Mouse (Mus musculus): ENCODE measurements around the gene Flywch1.

The Flywch1 gene

GRCm38 (mm10) chr17:23790269-23791078, 19.1 kb upstream of the Flywch1 start, which contains the start of gene Srrm2:
Gene Srrm2, plus strand, starts transcription at chr17:23790532.
- POLR2A ChIA-PET = interaction anchor here (0.6 to 8.9 kb wide), 22 partner anchors 8 to 52 kb away, joined by 3 to 219 read pairs (median 4); partner anchors contain the start of genes Elob (in 2 of the 4), Paqr4 (in 1 of the 4) and Prss32 (in 1 of the 4)

GRCm38 (mm10) chr17:23789749-23790268, 18.4 kb upstream of the Flywch1 start:
- CTCF ChIA-PET = interaction anchor here in 3 of 4 experiments (1.0 to 1.7 kb wide), 4 partner anchors 11 to 54 kb away, joined by 3 to 5 read pairs (median 3); partner anchors contain the start of genes Prss32 (in 1 of the 3) and Prss41 (in 1 of the 3)
- POLR2A ChIA-PET = interaction anchor here in 3 of 4 experiments (1.0 to 8.9 kb wide), 16 partner anchors 9 to 53 kb away, joined by 3 to 219 read pairs (median 4); partner anchors contain the start of gene Elob (in 1 of the 3)

More at GRCm38 (mm10) chr17:23790269-23791078, 19.1 kb upstream of the Flywch1 start, which contains the start of gene Srrm2:
- CTCF ChIA-PET = interaction anchor here in 3 of 4 experiments (1.0 to 1.7 kb wide), 4 partner anchors 11 to 53 kb away, joined by 3 to 5 read pairs (median 3); partner anchors contain the start of genes Prss32 (in 1 of the 3) and Prss41 (in 1 of the 3)

GRCm38 (mm10) chr17:23788973-23789372, 17.6 kb upstream of the Flywch1 start:
- POLR2A ChIA-PET = interaction anchor here in 3 of 4 experiments (0.5 to 8.9 kb wide), 18 partner anchors 11 to 190 kb away, joined by 3 to 219 read pairs (median 6); partner anchors contain the start of genes Elob (in 1 of the 3), Zfp13 (in 1 of the 3) and Zscan10 (in 1 of the 3)
- CTCF ChIA-PET = interaction anchor here in 2 of 4 experiments (0.9 to 1.7 kb wide), 2 partner anchors 33 to 89 kb away, joined by 4 to 5 read pairs; no protein-coding TSS in a partner anchor

- ChIA-PET POLR2A (interaction anchor here in 3 of 4 experiments (0.6 to 8.9 kb wide), 13 partner anchors 9 to 192 kb away, joined by 3 to 219 read pairs (median 5); partner anchors contain the start of gene Flywch1 (in 1 of the 3)), CTCF (interaction anchor here in 2 of 4 experiments (0.6 to 3.3 kb wide), 4 partner anchors 57 to 183 kb away, joined by 3 to 16 read pairs (median 4); partner anchors contain the start of genes Prss32 (in 2 of the 2) and Prss41 (in 2 of the 2))
These were observed 15.1 kb upstream of the Flywch1 start for GRCm38 (mm10) chr17:23786510-23786931.

GRCm38 (mm10) chr17:23785561-23786471, 14.4 kb upstream of the Flywch1 start, which contains the start of gene Flywch2:
Gene Flywch2, minus strand, starts transcription at chr17:23786081.
- ChIA-PET POLR2A (interaction anchor here in 3 of 4 experiments (0.6 to 16.9 kb wide), 17 partner anchors 10 to 192 kb away, joined by 3 to 219 read pairs (median 5); partner anchors contain the start of gene Flywch1 (in 1 of the 3)), CTCF (interaction anchor here in 2 of 4 experiments (0.6 to 3.3 kb wide), 4 partner anchors 58 to 183 kb away, joined by 3 to 16 read pairs (median 4); partner anchors contain the start of genes Prss32 (in 2 of the 2) and Prss41 (in 2 of the 2))

- ChIA-PET POLR2A (interaction anchor here in 2 of 4 experiments (0.6 to 16.9 kb wide), 8 partner anchors 8 to 51 kb away, joined by 3 to 205 read pairs (median 4); no protein-coding TSS in a partner anchor), CTCF (interaction anchor here in 3 of 4 experiments (0.6 to 0.9 kb wide), 5 partner anchors 10 to 61 kb away, joined by 3 to 5 read pairs (median 3); partner anchors contain the start of genes Prss32 (in 2 of the 3), Prss41 (in 2 of the 3) and Prss33 (in 1 of the 3))
These were observed 11.9 kb upstream of the Flywch1 start for GRCm38 (mm10) chr17:23783352-23783751.

GRCm38 (mm10) chr17:23778447-23778846, 7.0 kb upstream of the Flywch1 start:
- CTCF ChIA-PET = interaction anchor here in 3 of 4 experiments (0.5 to 1.1 kb wide), 6 partner anchors 18 to 174 kb away, joined by 3 to 8 read pairs (median 3); partner anchors contain the start of genes Prss32 (in 1 of the 3) and Prss41 (in 1 of the 3)

GRCm38 (mm10) chr17:23777141-23777540, 5.7 kb upstream of the Flywch1 start:
- CTCF ChIA-PET = interaction anchor here in 1 of 4 experiments (0.8 to 3.1 kb wide), 2 partner anchors 66 to 113 kb away, joined by 3 to 24 read pairs; partner anchors contain the start of genes Prss32 and Prss41
- POLR2A ChIA-PET = interaction anchor here in 2 of 4 experiments (0.7 to 16.9 kb wide), 7 partner anchors 11 to 66 kb away, joined by 3 to 205 read pairs (median 10); partner anchors contain the start of genes Prss32 (in 1 of the 2) and Prss41 (in 1 of the 2)

More at GRCm38 (mm10) chr17:23778447-23778846, 7.0 kb upstream of the Flywch1 start:
- POLR2A ChIA-PET = interaction anchor here (0.6 to 16.9 kb wide), 15 partner anchors 9 to 305 kb away, joined by 3 to 205 read pairs (median 4); partner anchors contain the start of genes Srrm2 (in 2 of the 4), Prss32 (in 1 of the 4) and Prss41 (in 1 of the 4)

- CTCF ChIA-PET = interaction anchor here in 3 of 4 experiments (0.5 to 3.1 kb wide), 7 partner anchors 27 to 431 kb away, joined by 3 to 24 read pairs (median 3); partner anchors contain the start of genes Prss32 (in 3 of the 3) and Prss41 (in 3 of the 3)
These were observed 4.8 kb upstream of the Flywch1 start for GRCm38 (mm10) chr17:23776216-23776615.

GRCm38 (mm10) chr17:23774090-23774489, 2.7 kb upstream of the Flywch1 start:
- POLR2A ChIA-PET = interaction anchor here (0.6 to 16.9 kb wide), 19 partner anchors 10 to 768 kb away, joined by 3 to 205 read pairs (median 4); partner anchors contain the start of genes Prss32 (in 4 of the 4), Prss41 (in 4 of the 4), Flywch2 (in 2 of the 4) and Elob (in 1 of the 4)
- CTCF ChIA-PET = interaction anchor here (0.6 to 3.7 kb wide), 23 partner anchors 9 to 186 kb away, joined by 3 to 23 read pairs (median 4); partner anchors contain the start of genes Prss32 (in 4 of the 4) and Prss41 (in 4 of the 4)

More at GRCm38 (mm10) chr17:23776216-23776615, 4.8 kb upstream of the Flywch1 start:
- POLR2A ChIA-PET = interaction anchor here in 3 of 4 experiments (0.6 to 16.9 kb wide), 11 partner anchors 12 to 826 kb away, joined by 3 to 205 read pairs (median 4); partner anchors contain the start of genes Elob (in 1 of the 3), Prss32 (in 1 of the 3) and Prss41 (in 1 of the 3)

GRCm38 (mm10) chr17:23773676-23774075, 2.3 kb upstream of the Flywch1 start:
- POLR2A ChIA-PET = interaction anchor here (0.6 to 16.9 kb wide), 22 partner anchors 10 to 174 kb away, joined by 3 to 205 read pairs (median 3); partner anchors contain the start of genes Prss32 (in 4 of the 4), Prss41 (in 4 of the 4), Flywch2 (in 2 of the 4) and Elob (in 1 of the 4)
- CTCF ChIA-PET = interaction anchor here (0.6 to 3.7 kb wide), 25 partner anchors 10 to 187 kb away, joined by 3 to 23 read pairs (median 4); partner anchors contain the start of genes Prss32 (in 4 of the 4), Prss41 (in 4 of the 4) and Prss33 (in 1 of the 4)

- ChIA-PET POLR2A (interaction anchor here in 3 of 4 experiments (0.8 to 16.9 kb wide), 8 partner anchors 10 to 78 kb away, joined by 3 to 205 read pairs (median 5); partner anchors contain the start of gene Elob (in 1 of the 3)), CTCF (interaction anchor here in 2 of 4 experiments (1.6 to 3.7 kb wide), 6 partner anchors 64 to 188 kb away, joined by 4 to 23 read pairs (median 8); partner anchors contain the start of genes Prss32 (in 2 of the 2), Prss41 (in 2 of the 2) and Prss33 (in 1 of the 2))
These were observed 786 bp upstream of the Flywch1 start for GRCm38 (mm10) chr17:23772219-23772556.

- POLR2A ChIA-PET = interaction anchor here in 3 of 4 experiments (0.6 to 16.9 kb wide), 16 partner anchors 12 to 553 kb away, joined by 3 to 205 read pairs (median 3); partner anchors contain the start of genes Flywch2 (in 1 of the 3), Prss32 (in 1 of the 3) and Prss41 (in 1 of the 3)
- CTCF ChIA-PET = interaction anchor here in 2 of 4 experiments (0.5 to 2.0 kb wide), 3 partner anchors 22 to 76 kb away, joined by 3 to 13 read pairs (median 4); partner anchors contain the start of genes Prss32 (in 1 of the 2) and Prss41 (in 1 of the 2)
These were observed 512 bp downstream of the Flywch1 start for GRCm38 (mm10) chr17:23770896-23771283.

GRCm38 (mm10) chr17:23770493-23770892, 909 bp downstream of the Flywch1 start:
- ChIA-PET CTCF (interaction anchor here in 3 of 4 experiments (0.5 to 2.0 kb wide), 4 partner anchors 9 to 76 kb away, joined by 3 to 13 read pairs (median 4); partner anchors contain the start of genes Prss32 (in 1 of the 3) and Prss41 (in 1 of the 3)), POLR2A (interaction anchor here in 3 of 4 experiments (0.6 to 16.9 kb wide), 17 partner anchors 9 to 554 kb away, joined by 3 to 205 read pairs (median 3); partner anchors contain the start of genes Flywch2 (in 1 of the 3), Prss32 (in 1 of the 3) and Prss41 (in 1 of the 3))

All from embryonic stem cell, embryonic (primary cell).